Mouse (Mus musculus): ENCODE results near the gene Gm6588. TPM values are rescaled to one million over a fixed set of nuclear protein-coding genes. Genes with fewer than 3 reads are reported as not detected.
"Not testable (repeated sequence)": the region's sequence is repeated elsewhere in the genome, so short reads cannot be mapped to it uniquely, and the experiment has no call there.

The Gm6588 gene
- total RNA-seq (2021): not detected
- long read RNA-seq, experiment 1: 0 reads
- long read RNA-seq, experiment 2: 0 reads

DNA sequence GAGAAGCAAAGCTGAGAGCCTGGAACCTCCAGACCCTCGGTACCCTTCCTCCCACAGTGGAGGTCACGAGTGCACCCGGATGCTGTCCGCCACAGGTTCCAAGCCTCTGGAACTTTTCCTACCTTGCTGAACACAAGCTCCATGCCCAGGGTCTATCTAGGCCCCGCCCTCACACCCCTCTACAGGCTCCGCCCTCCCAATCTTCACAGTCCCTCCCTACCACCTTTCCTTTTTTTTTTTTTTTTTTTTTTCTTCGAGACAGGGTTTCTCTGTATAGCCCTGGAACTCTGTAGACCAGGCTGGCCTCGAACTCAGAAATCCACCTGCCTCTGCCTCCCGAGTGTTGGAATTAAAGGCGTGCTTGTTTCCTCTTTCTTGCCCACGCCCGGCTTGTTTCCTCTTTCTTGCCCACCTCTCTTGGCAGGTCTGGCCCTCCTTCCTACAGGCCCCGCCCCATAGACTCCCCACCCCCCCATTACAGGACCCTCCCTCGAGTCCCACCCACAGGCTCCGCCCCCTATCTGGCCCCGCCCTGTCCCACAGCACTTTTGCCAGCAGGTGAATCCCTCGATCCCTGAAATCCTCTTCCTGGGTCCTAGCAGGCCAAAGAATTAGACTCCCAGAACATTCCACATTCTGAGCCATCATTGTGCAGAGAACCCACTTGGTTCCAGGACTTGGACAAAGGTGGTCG is at the start of gene Gm6588:
Gm6588 (plus strand) TSS at position 680 of the 694 bp plus-strand sequence.
- intact Hi-C loops (cut with DNase I): no loop called here
- DNase-seq (ENCODE audit: low spot score in 2 of 2): no peak

DNA sequence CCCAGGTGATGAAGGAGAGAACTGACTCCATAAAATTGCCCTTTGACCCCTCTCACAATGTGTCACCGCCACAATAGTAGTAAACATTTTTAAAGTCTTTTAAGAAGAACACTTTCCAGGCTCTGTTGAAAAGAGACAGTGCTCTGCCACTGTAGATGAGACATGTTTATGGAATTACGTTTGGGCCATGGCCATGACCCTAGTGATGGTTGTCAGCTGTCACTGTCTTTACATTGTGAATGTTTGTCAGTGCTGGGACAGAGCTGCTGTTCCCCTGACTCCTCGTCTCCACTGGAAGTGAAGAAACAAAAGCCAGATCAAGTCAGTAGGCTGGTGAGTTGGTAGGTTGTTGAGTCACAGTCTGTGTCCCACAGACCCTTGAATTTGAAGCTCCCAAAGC is 46.8 kb upstream of the Gm6588 start:
- intact Hi-C loops (cut with DNase I): no loop called here
- no peak for DNase-seq (ENCODE audit: low spot score in 2 of 2)

DNA sequence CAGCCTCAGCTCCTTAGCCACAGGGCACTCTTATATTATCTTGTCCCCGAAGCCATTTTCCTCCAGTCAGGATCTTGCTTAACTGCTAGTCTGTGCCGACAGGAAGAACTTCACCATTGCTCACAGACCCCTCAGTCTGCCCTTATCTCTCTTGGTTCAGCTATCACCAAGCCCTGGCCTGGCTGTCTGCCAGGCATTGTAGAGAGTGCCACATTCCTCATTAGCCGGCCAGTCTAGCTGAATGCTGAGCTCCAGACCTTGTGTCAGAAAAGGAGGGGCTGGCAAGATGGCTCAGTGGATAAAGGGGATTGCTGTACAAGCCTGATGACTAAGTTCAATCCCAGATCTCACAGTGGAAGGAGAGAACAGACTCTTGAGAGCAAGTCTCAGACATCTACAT is 43.2 kb upstream of the Gm6588 start:
- intact Hi-C loops (cut with DNase I): no loop called here
- no peak for DNase-seq (ENCODE audit: low spot score in 2 of 2)

DNA sequence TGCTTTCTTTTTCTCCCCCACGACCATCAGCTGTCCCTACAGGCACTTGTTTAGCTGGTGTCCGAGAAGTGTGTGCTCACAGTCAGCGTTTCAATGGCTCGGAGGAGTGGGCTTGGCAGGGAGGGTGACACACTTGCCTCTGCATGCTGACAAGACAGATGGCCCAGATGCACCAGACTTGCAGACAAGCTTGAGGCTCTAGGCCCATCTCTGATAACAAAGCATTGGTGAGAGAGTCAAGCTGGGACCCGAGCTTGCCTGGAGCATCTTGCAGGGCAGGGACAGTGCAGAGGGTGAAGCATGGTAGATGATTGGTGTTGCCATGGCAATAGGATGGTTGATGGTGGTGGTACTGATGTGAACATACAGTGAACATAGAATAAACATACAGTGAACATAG is 40.0 kb upstream of the Gm6588 start:
- intact Hi-C loops (cut with DNase I): no loop called here
- DNase-seq (ENCODE audit: low spot score in 2 of 2): no peak

DNA sequence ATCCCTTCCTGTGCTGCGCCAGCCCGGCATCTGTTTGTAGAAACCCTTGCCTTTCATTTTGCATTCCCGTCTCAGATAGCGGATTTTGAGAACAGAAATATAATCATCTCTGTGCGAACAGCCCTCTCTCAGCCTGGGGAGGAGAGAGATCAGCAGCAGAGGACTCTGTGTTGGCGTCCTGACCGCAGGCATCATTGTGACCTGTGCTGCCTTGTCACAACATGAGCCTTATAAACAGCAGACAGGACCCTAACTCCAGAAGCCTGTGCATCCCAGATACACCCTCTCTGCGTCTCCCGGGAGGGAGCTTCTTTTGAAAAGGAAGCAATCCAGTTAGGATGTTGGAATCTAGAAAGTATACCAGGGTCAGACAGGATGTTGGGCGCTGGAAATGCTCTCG is 38.2 kb upstream of the Gm6588 start:
- peak in 1 of 2 experiments; percentile 40 for DNase-seq (ENCODE audit: low spot score in 2 of 2)
- intact Hi-C loops (cut with DNase I): no loop called here

DNA sequence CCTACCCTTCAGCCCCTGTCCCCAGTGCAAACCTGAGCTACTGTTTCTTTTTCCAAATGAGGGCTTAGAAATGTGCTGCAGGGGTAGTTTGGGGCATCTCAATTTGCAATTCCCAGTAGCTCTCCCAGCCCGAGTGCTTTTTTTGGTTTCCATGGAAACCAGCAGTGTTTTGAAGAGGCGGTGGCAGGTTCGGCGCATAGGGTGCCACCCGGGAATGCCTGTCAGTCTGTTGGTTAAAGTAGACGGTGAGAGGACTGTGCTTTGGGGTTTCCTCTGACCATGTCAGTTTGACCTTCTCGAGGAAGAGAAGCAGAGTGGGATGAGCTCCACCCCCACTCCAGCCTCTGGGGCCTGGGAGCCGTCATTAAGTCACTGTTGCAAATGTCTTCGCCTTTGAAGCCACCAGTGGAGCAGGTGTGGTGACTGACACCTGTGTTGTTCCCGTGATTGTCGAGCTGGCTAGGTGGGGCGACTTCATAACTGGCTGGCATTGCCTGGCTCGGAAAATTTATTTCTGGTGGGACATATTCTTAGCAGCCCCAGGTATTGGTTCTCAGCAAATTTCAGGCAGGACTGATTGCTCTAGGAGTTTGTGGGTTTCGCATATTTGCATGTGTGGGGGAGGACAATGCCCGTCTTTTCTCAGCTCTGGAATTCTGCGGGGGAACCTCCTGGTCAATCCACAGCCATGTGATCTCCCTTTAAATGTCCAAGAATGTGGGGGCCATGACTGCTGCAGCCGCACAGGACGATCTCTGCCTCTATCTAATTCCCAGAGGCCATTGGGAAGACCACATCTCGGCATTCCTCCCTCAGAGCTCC is 37.5 kb upstream of the Gm6588 start:
- peak; percentile 74 to 80 for DNase-seq (ENCODE audit: low spot score in 2 of 2)
- intact Hi-C loops (cut with DNase I): no loop called here

DNA sequence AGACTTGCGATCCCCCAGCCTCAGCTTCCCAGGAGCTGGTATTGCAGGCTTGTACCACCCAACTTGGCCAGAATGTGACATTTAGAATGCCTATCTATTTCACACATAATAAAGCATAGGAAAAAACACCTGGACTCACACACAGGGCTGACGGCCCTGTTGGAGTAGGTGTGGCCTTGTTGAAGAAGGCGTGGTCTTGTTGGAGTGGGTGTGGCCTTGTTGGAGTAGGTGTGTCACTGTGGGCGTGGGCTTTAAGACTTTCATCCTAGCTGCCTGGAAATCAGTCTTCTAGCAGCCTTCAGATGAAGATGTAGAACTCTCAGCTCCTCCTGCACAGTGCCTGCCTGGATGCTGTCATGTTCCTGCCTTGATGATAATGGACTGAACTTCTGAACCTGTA is 36.4 kb upstream of the Gm6588 start:
- intact Hi-C loops (cut with DNase I); DNase-seq (ENCODE audit: low spot score in 2 of 2): not testable (repeated sequence)

DNA sequence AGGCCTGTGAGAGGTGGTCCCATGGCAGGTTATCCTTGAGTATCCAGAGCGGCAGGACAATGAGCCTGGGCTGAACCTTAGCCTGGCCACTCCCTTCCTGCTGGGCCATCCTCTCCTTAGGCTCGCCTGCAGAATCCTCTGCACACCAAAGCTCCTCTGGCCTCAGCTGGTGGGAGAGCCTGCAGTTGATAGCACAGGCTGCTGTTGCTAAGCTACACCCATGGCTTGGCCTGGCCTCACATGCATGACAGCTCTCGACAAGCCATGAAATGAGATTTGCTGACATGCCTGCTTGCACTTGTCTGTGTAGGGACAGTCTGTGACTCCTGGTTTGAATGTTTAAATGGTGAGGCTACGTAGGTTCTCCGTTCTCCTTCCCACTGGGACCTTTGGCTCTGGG is 32.6 kb upstream of the Gm6588 start:
- intact Hi-C loops (cut with DNase I): no loop called here
- no peak for DNase-seq (ENCODE audit: low spot score in 2 of 2)

DNA sequence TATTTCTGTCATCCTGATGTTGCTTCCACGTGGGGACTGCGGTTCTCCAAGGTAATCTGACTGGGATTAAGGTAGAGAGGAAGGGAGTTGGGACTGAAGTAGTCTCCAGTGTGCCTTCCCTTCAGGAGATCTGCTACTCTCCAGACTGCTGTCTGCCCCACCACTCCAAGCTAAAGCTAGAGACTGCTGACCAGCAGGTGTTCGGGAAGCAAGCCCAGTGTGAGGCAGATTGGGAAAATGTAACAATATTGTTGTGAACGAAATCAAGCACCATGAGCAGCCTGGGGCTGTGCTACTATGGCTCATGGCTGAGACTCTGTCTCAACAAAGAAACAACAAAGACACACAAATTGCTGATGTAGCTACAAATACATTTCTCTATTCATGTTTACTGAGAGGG is 31.2 kb upstream of the Gm6588 start:
- intact Hi-C loops (cut with DNase I): no loop called here
- no peak for DNase-seq (ENCODE audit: low spot score in 2 of 2)

DNA sequence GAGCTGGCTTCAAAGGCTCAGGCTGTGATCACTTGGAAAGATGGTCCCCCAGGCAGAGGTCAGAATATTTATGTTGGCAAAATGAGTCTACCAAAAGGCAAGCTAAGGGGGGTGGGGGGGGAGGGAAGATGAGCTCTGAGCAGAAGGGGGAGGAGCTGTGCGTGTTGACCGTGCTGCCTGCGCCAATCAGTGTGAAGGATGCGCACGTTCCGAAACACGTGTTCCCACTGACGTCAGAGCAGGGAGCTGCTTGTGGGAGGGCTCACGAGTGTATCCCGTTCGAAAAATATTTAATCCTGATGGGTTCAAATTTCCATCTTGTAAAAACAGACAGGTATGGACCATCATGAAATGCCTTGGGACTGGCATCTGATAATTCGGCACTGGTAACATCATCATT is 29.7 kb upstream of the Gm6588 start:
- DNase-seq (ENCODE audit: low spot score in 2 of 2): no peak
- intact Hi-C loops (cut with DNase I): no loop called here

DNA sequence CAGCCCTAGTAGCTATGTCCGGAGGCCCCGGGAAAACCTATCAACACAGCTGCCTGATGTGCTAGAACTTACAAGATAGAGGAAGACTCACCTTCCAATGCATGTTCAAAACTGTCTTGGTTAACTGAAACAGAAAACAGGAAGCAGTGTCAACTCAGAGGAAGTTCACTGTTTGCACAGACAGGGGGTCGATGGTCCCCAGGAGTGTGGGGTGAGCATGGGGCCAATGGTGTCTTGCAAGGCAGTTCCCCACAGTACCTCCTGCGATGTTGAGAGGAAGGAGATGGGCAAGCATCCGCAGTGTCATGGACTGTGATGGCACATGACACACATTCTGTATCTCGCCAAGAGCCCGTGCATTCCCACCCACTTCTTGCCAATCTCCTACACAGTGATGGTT is 22.6 kb upstream of the Gm6588 start:
- DNase-seq (ENCODE audit: low spot score in 2 of 2): no peak
- intact Hi-C loops (cut with DNase I): loop anchor here (5.0 to 10.0 kb wide), 2 partner anchors 84 to 182 kb away; partner anchors contain the start of genes Hps4 and Srrd

DNA sequence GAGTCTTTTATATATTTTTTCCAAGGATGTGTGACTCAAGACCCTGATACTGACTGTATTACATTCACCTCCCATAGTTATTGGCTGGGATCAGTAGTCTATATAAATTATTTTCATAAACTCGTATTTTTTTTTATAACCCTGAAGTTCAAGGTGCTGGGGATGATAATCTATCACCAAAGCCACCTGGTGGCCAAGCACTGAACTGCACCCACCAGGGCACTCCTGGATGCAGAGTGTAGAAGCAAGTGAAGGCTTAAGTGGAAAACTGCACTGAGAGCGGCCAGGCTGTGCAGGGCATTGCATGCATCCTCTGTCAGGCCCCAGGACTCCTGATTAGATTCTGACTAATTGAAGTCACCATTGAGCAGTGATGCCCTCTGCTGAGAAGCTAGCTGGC is 21.9 kb upstream of the Gm6588 start:
- intact Hi-C loops (cut with DNase I): loop anchor here (5.0 to 10.0 kb wide), 2 partner anchors 85 to 182 kb away; partner anchors contain the start of genes Hps4 and Srrd
- DNase-seq (ENCODE audit: low spot score in 2 of 2): peak; percentile 77 to 84

DNA sequence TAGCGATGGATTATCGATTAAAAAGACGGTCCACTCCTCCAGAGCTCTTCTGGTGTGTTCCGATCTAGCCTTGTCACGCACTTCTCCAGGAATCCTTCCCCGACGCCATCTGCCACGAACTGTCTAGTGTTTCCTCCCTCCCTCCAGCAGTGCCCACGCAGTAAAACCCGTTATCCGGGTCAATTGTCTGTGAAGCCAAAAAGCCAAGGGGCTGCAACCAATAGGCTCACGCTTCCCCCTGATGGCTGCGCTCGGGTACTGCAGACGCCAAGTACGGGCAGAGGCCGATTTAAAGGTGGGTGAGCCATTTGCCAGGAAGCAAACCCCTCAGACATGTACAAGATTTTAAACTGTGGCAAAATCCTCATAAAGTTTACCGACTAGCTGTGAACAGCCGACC is 20.3 kb upstream of the Gm6588 start:
- intact Hi-C loops (cut with DNase I): loop anchor here (5.0 to 10.0 kb wide), 2 partner anchors 87 to 184 kb away; partner anchors contain the start of genes Hps4 and Srrd
- DNase-seq (ENCODE audit: low spot score in 2 of 2): peak; percentile 71 to 77

DNA sequence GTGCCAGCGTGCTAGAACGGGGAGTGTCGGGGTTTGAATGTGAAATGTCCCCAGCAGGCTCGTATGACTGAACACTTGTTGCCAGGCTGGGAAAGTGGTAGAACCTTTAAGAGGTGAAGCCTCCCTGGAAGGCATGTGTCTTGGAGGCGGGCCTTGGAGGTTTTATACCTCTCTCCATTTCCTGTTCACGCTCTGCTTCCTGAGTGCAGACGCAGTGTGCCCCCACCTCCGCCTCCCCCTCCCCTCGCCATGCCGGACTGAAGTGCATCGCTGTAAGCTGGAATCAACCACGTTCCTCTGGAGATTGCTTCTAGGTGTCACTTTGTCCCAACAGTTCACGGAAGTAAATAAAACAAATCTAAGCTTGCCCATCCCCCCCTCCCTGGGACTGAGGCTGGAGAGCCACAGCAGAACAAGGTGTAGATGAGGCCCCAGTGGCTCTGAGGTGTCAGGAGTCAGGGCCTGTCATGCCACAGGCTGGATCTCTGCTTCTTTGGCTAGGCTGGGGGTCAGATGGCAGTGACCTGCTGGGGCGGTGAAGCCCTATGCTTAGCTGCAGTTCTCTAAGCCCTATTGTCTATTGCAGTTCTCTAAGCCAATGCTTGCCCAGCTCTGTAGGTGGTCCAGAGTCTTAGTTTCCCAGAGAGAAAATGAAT is 18.0 kb upstream of the Gm6588 start:
- DNase-seq (ENCODE audit: low spot score in 2 of 2): no peak
- intact Hi-C loops (cut with DNase I): loop anchor here (5.0 to 10.0 kb wide), 2 partner anchors 431 to 624 kb away; no protein-coding TSS in a partner anchor

DNA sequence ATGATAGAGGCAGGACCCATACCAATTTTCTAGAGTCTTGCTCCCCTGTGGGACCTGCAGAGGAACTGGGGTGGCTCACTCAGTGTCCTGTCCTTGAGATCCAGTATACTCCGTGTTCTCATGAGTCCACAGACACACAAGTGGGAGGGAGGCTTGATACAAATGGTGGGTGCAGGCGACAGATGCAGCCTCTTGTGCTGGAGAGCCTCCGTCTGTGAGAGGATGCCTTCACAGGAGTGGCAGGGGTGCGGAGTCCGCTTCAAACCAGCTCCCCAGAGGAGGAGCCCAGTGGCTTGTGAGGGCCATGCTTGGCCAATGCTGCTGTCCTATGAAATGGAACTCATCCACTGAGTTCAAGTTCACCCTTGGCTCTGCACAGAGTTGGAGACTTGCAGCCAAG is 17.2 kb upstream of the Gm6588 start:
- intact Hi-C loops (cut with DNase I): loop anchor here (5.0 to 10.0 kb wide), 2 partner anchors 430 to 623 kb away; no protein-coding TSS in a partner anchor
- DNase-seq (ENCODE audit: low spot score in 2 of 2): no peak

DNA sequence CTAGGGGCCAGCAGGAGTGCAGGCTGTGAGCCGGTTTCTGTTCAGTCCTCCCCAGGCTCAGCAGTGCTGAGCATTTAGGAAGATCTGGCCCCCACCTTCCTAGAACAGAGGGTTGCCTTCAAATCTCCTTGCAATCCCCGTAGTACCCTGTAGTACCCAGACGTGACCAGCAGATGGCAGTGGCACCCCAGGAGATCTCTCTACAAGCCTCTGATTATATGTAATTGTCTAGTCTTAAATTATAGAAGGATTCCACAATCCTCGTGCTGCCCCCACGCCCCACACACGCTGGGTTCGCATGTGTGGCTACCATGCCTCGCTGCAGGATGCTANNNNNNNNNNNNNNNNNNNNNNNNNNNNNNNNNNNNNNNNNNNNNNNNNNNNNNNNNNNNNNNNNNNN is 16.2 kb upstream of the Gm6588 start:
- intact Hi-C loops (cut with DNase I): loop anchor here (5.0 to 10.0 kb wide), 2 partner anchors 429 to 622 kb away; no protein-coding TSS in a partner anchor
- peak; percentile 92 for DNase-seq (ENCODE audit: low spot score in 2 of 2)

DNA sequence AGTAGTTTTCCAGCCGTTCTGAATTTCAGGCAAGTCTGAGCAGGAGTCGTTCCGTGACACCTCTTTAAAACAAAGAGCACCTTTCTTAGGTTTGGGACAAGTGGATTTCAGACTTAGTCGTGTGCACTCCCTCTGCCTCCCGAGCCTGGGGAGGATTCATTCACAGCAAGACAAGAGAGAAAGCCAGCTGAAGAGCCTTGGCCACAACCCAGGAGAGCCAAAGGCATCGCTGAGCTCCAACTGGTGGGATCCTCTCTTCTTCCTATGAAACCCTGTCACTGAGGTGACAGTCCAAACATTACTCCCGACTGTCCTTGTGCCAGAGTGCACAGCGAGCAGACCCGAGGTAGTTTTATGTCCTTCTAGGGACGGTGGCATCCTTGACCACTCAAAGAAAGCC is 10.7 kb upstream of the Gm6588 start:
- intact Hi-C loops (cut with DNase I): loop anchor here (10.0 kb wide), 1 partner anchor 616 kb away; no protein-coding TSS in a partner anchor
- no peak for DNase-seq (ENCODE audit: low spot score in 2 of 2)

DNA sequence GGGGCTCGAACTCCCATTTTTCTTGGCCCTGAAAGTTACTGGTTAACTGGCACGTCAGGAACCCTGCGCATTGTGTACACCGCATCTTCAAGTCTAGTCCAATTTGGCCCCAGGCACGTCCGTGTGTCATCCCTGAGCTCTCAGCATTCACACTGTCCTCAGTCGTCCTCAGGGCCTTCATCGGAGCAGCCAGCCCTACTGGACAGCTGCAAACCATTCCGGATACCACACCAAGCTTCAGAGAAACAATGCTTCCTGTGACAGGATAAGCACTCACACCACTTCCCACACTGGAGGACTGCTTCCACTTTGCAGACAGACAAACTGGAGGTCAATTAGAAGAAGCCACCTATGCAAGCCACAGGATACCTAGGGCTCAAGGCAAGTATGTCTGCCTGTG is 3.9 kb downstream of the Gm6588 start:
- no peak for DNase-seq (ENCODE audit: low spot score in 2 of 2)
- intact Hi-C loops (cut with DNase I): loop anchor here (10.0 kb wide), 1 partner anchor 622 kb away; the partner anchor contains the start of gene Crybb2

DNA sequence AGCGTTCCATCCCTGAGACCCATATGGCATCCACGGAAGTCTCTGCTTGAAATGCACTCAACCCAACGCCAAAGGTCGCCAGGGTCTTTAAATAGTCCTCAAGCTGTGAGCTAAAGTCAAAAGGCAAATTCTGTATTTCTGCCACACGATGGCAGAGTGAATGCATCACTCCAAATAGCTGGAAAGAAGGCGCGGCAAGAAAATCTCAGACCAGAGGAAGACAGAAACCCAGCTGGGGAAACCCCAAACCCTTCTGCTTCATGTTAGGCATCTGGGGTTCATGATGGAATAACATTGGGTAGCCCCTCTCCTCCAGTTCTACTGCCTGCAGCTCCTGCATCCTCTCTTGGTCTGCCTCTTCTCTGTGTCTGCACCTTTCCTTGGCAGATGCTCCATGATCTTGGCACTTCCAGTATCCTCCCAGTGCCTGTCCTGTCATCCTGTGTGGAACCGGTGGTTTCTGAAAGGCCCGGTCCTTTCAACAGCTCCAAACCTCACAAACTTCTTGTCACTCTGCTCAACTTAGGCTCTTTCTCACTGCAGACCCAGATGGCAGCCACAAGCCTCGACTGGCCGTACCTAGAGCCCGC is 5.8 kb downstream of the Gm6588 start:
- peak in 1 of 2 experiments; percentile 36 for DNase-seq (ENCODE audit: low spot score in 2 of 2)
- intact Hi-C loops (cut with DNase I): loop anchor here (10.0 kb wide), 1 partner anchor 620 kb away; the partner anchor contains the start of gene Crybb2
